ENCODE assay signal across 10 mouse cellular contexts in genomic region chr10:79914948-79915596, GRCm38 (mm10). TPM values are rescaled to one million over a fixed set of nuclear protein-coding genes. Genes with fewer than 3 reads are reported as not detected.
DNase-seq lines count a peak whose midpoint lies in the region; ATAC-seq lines count a peak whose summit lies in the region.
"Had no signal": no experiment of that assay in that cellular context is flagged by ENCODE, and none has a peak within 500 bp of the region (broad histone marks: within the 10 kb centered on the region; RNA-seq: fewer than 3 reads in every experiment).

No protein-coding gene starts in this region.

- peak; percentile 35 to 56 for DNase-seq in cerebellum, postnatal 10 days
- DNase-seq in cerebellum, postnatal 4 days (ENCODE audit: low spot score in 2 of 2), result no peak
- no peak for DNase-seq in neural tube, embryonic 10.5 days (ENCODE audit: extremely low spot score, low spot score)
- DNase-seq in layer of hippocampus, postnatal 36 days, result no peak
- DNase-seq in gastrocnemius, adult 18-20 months (ENCODE audit: low spot score), result no peak
- DNase-seq: kidney, adult 8-10 months had no signal

- 79% methylated on average over 7 of the region's 7 CpGs for WGBS in neural tube, embryonic 12.5 days
- WGBS in liver, embryonic 12.5 days (ENCODE audit: insufficient replicate concordance), result 40% methylated on average over 7 of the region's 7 CpGs
- 60% methylated on average over 6 of the region's 7 CpGs for WGBS in stomach, embryonic 16.5 days

- H3K4me1 ChIP-seq in neural tube, embryonic 12.5 days, result peaks cover 36% of the 10 kb centered on the region
- peaks cover 83% of the 10 kb centered on the region for H3K4me1 ChIP-seq in liver, embryonic 12.5 days
- peaks cover 37% of the 10 kb centered on the region for H3K4me1 ChIP-seq in stomach, embryonic 16.5 days (ENCODE audit: control insufficient read depth, insufficient read depth, low read length)

- peaks cover 28% of the 10 kb centered on the region for H3K27me3 ChIP-seq in neural tube, embryonic 12.5 days (replicated peaks)
- peaks cover 30% of the 10 kb centered on the region for H3K27me3 ChIP-seq in liver, embryonic 12.5 days (replicated peaks)
- peaks cover 24% of the 10 kb centered on the region for H3K27me3 ChIP-seq in stomach, embryonic 16.5 days (ENCODE audit: control insufficient read depth, insufficient read depth, low read length)

- no peak for ATAC-seq in neural tube, embryonic 12.5 days (ENCODE audit: low FRiP score, low read depth)
- ATAC-seq in liver, embryonic 12.5 days, result no peak
- peak; percentile 19; the same call in 1 of the 2 replicates for ATAC-seq in stomach, embryonic 16.5 days (ENCODE audit: insufficient read depth, low FRiP score)

- no peak overlapping the region for H3K27ac ChIP-seq in neural tube, embryonic 12.5 days
- H3K27ac ChIP-seq in liver, embryonic 12.5 days, result peak overlapping the region; percentile 92
- peak overlapping the region; percentile 88 for H3K27ac ChIP-seq in stomach, embryonic 16.5 days (ENCODE audit: low read length)

- peak overlapping the region; percentile 97 for H3K4me2 ChIP-seq in neural tube, embryonic 12.5 days (replicated peaks)
- H3K4me2 ChIP-seq in liver, embryonic 12.5 days, result peak overlapping the region; percentile 98
- H3K4me2 ChIP-seq in stomach, embryonic 16.5 days (ENCODE audit: low read depth, low read length), result peak overlapping the region; percentile 93

- H3K9ac ChIP-seq in neural tube, embryonic 12.5 days, result 0 out of 2 replicates have a peak overlapping the region, but pooled peaks have one; percentile 17
- H3K9ac ChIP-seq in liver, embryonic 12.5 days, result peak overlapping the region; percentile 93
- peak overlapping the region; percentile 63 for H3K9ac ChIP-seq in stomach, embryonic 16.5 days (ENCODE audit: low read length)

- H3K9me3 ChIP-seq in neural tube, embryonic 12.5 days, result peaks cover 3% of the 10 kb centered on the region; the same call in 1 of the 2 replicates
- H3K9me3 ChIP-seq in liver, embryonic 12.5 days (replicated peaks), result no peaks in the 10 kb centered on the region
- no peaks in the 10 kb centered on the region for H3K9me3 ChIP-seq in stomach, embryonic 16.5 days (replicated peaks; ENCODE audit: control insufficient read depth, low read length)

- no peak overlapping the region for H3K4me3 ChIP-seq in neural tube, embryonic 12.5 days
- H3K4me3 ChIP-seq in liver, embryonic 12.5 days, result peak overlapping the region; percentile 81
- H3K4me3 ChIP-seq in stomach, embryonic 16.5 days (replicated peaks; ENCODE audit: low read length), result peak overlapping the region; percentile 72

- H3K36me3 ChIP-seq in neural tube, embryonic 12.5 days, result peaks cover 21% of the 10 kb centered on the region
- H3K36me3 ChIP-seq in liver, embryonic 12.5 days, result peaks cover 31% of the 10 kb centered on the region
- 0 out of 2 replicates have a peak, but pooled peaks cover 4% of the 10 kb centered on the region for H3K36me3 ChIP-seq in stomach, embryonic 16.5 days (ENCODE audit: control insufficient read depth, insufficient read depth, low read length)

RNA-seq across cellular contexts. Expression of gene Kiss1r, which starts 1.7 kb away (rescaled TPM):
- 1.1 and 1.3 TPM in 2 replicates for polyA plus RNA-seq in neural tube, embryonic 12.5 days (2016; fragmentation: Nextera tagmentation; extraction: Ambion mirVana)
- polyA plus RNA-seq in liver, embryonic 12.5 days (2016; fragmentation: Nextera tagmentation; extraction: Ambion mirVana), result 0.35 and 0.43 TPM in 2 replicates
- 0.89 and 0.97 TPM in 2 replicates for polyA plus RNA-seq in stomach, embryonic 16.5 days (2015; fragmentation: Nextera tagmentation; extraction: Ambion mirVana)
- 1 to 10 TPM; 6.4 to 6.8 TPM for total RNA-seq in layer of hippocampus, postnatal 36 days (2021)
- under 1 TPM; 0.21 TPM for total RNA-seq in gastrocnemius, adult 18-20 months (2021)

RNA-seq across cellular contexts. Expression of gene Gm26602, which starts 4.4 kb away (rescaled TPM):
- 28.4 and 40.5 TPM in 2 replicates for polyA plus RNA-seq in neural tube, embryonic 12.5 days (2016; fragmentation: Nextera tagmentation; extraction: Ambion mirVana)
- polyA plus RNA-seq in liver, embryonic 12.5 days (2016; fragmentation: Nextera tagmentation; extraction: Ambion mirVana), result 0.98 and 11.0 TPM in 2 replicates
- 4.1 TPM in 1 of 2 replicates, not detected in the other for polyA plus RNA-seq in stomach, embryonic 16.5 days (2015; fragmentation: Nextera tagmentation; extraction: Ambion mirVana)
- not detected for total RNA-seq in layer of hippocampus, postnatal 36 days (2021)
- not detected for total RNA-seq in gastrocnemius, adult 18-20 months (2021)
- polyA plus RNA-seq: spleen, adult 2 months had no signal

RNA-seq across cellular contexts. Expression of gene R3hdm4, which starts 5.9 kb away (rescaled TPM):
- polyA plus RNA-seq in neural tube, embryonic 12.5 days (2016; fragmentation: Nextera tagmentation; extraction: Ambion mirVana), result 185 and 186 TPM in 2 replicates
- polyA plus RNA-seq in liver, embryonic 12.5 days (2016; fragmentation: Nextera tagmentation; extraction: Ambion mirVana), result 67.5 and 74.1 TPM in 2 replicates
- 160 and 176 TPM in 2 replicates for polyA plus RNA-seq in stomach, embryonic 16.5 days (2015; fragmentation: Nextera tagmentation; extraction: Ambion mirVana)
- 100 to 1,000 TPM; 397 to 399 TPM for total RNA-seq in layer of hippocampus, postnatal 36 days (2021)
- total RNA-seq in gastrocnemius, adult 18-20 months (2021), result 100 to 1,000 TPM; 114 to 115 TPM

RNA-seq across cellular contexts. Expression of gene Med16, which starts 6.3 kb away (rescaled TPM):
- 60.5 and 62.6 TPM in 2 replicates for polyA plus RNA-seq in neural tube, embryonic 12.5 days (2016; fragmentation: Nextera tagmentation; extraction: Ambion mirVana)
- 26.6 and 27.4 TPM in 2 replicates for polyA plus RNA-seq in liver, embryonic 12.5 days (2016; fragmentation: Nextera tagmentation; extraction: Ambion mirVana)
- 39.6 and 42.3 TPM in 2 replicates for polyA plus RNA-seq in stomach, embryonic 16.5 days (2015; fragmentation: Nextera tagmentation; extraction: Ambion mirVana)
- 10 to 100 TPM; 53.0 to 54.1 TPM for total RNA-seq in layer of hippocampus, postnatal 36 days (2021)
- 10 to 100 TPM; 31.2 to 32.8 TPM for total RNA-seq in gastrocnemius, adult 18-20 months (2021)

RNA-seq across cellular contexts. Expression of gene Arid3a, which starts 11.8 kb away (rescaled TPM):
- 4.9 and 7.7 TPM in 2 replicates for polyA plus RNA-seq in neural tube, embryonic 12.5 days (2016; fragmentation: Nextera tagmentation; extraction: Ambion mirVana)
- 5.6 and 6.4 TPM in 2 replicates for polyA plus RNA-seq in liver, embryonic 12.5 days (2016; fragmentation: Nextera tagmentation; extraction: Ambion mirVana)
- polyA plus RNA-seq in stomach, embryonic 16.5 days (2015; fragmentation: Nextera tagmentation; extraction: Ambion mirVana), result 4.9 and 5.2 TPM in 2 replicates
- 1 to 10 TPM; 4.8 to 5.1 TPM for total RNA-seq in layer of hippocampus, postnatal 36 days (2021)
- total RNA-seq in gastrocnemius, adult 18-20 months (2021), result 1 to 10 TPM; 1.5 to 1.7 TPM

Comparison
In these comparisons a context has a peak if more than half of its experiments do, and no peak if none do; other contexts are left out.
1. DNase-seq: peak in cerebellum, postnatal 10 days (2 of 2); none in cerebellum, postnatal 4 days (0 of 2), neural tube, embryonic 10.5 days (single experiment), layer of hippocampus, postnatal 36 days (0 of 2) and gastrocnemius, adult 18-20 months (single experiment).
2. H3K9ac ChIP-seq: peak in every context shown above with its lines; median percentile 93 in liver, embryonic 12.5 days; 63 in stomach, embryonic 16.5 days; 17 in neural tube, embryonic 12.5 days.
3. Peak in every context shown above with its lines, with median percentiles within 50 percentile points of each other: H3K4me2 ChIP-seq.